In genomic region chr7:25238829-25239623, GRCm38 (mm10) we compare ENCODE assay signal across 8 mouse cellular contexts. TPM values are rescaled to one million over a fixed set of nuclear protein-coding genes. Genes with fewer than 3 reads are reported as not detected.
DNase-seq lines count a peak whose midpoint lies in the region; ATAC-seq lines count a peak whose summit lies in the region.

No protein-coding gene starts in this region.

- 3% methylated on average over 30 of the region's 30 CpGs for WGBS in intestine, embryonic 14.5 days
- whole genome bisulfite sequencing in limb, embryonic 11.5 days: 4% methylated on average over 30 of the region's 30 CpGs
- WGBS in midbrain, embryonic 13.5 days: 3% methylated on average over 30 of the region's 30 CpGs

- peaks cover 18% of the 10 kb centered on the region for H3K4me1 ChIP-seq in intestine, embryonic 14.5 days (replicated peaks; ENCODE audit: control insufficient read depth, insufficient read depth, low read length)
- H3K4me1 ChIP-seq in limb, embryonic 11.5 days (ENCODE audit: control insufficient read depth, insufficient read depth, low read length): peaks cover 7% of the 10 kb centered on the region; the same call in 1 of the 2 replicates
- peaks cover 41% of the 10 kb centered on the region for H3K4me1 ChIP-seq in midbrain, embryonic 13.5 days (replicated peaks)

- H3K27ac ChIP-seq in intestine, embryonic 14.5 days (ENCODE audit: low read depth): peak overlapping the region; percentile 70
- H3K27ac ChIP-seq in limb, embryonic 11.5 days (replicated peaks; ENCODE audit: low read depth, low read length): no peak overlapping the region
- peak overlapping the region; percentile 85 for H3K27ac ChIP-seq in midbrain, embryonic 13.5 days

- no peaks in the 10 kb centered on the region for H3K27me3 ChIP-seq in intestine, embryonic 14.5 days (replicated peaks; ENCODE audit: control insufficient read depth, insufficient read depth, low read length)
- no peaks in the 10 kb centered on the region for H3K27me3 ChIP-seq in limb, embryonic 11.5 days (ENCODE audit: control insufficient read depth, insufficient read depth, low read length)
- H3K27me3 ChIP-seq in midbrain, embryonic 13.5 days: no peaks in the 10 kb centered on the region

- H3K36me3 ChIP-seq in intestine, embryonic 14.5 days (ENCODE audit: control insufficient read depth, insufficient read depth, low read length): peaks cover 37% of the 10 kb centered on the region
- peaks cover 10% of the 10 kb centered on the region; the same call in 1 of the 2 replicates for H3K36me3 ChIP-seq in limb, embryonic 11.5 days (ENCODE audit: control insufficient read depth, insufficient read depth, low read length)
- H3K36me3 ChIP-seq in midbrain, embryonic 13.5 days: peaks cover 15% of the 10 kb centered on the region

- ATAC-seq in intestine, embryonic 14.5 days (replicated peaks; ENCODE audit: low FRiP score, low TSS enrichment, low read depth): peak; percentile 22
- peak; percentile 40 for ATAC-seq in limb, embryonic 11.5 days (ENCODE audit: insufficient number of reproducible peaks, low FRiP score, low TSS enrichment, low read depth)
- ATAC-seq in midbrain, embryonic 13.5 days: peak; percentile 57

- peak overlapping the region; percentile 88 for H3K4me2 ChIP-seq in intestine, embryonic 14.5 days (ENCODE audit: low read length)
- peak overlapping the region; percentile 80 for H3K4me2 ChIP-seq in limb, embryonic 11.5 days (ENCODE audit: low read depth, severe bottlenecking)
- peak overlapping the region; percentile 80 for H3K4me2 ChIP-seq in midbrain, embryonic 13.5 days (replicated peaks)

- H3K4me3 ChIP-seq in intestine, embryonic 14.5 days (ENCODE audit: low read depth, low read length): peak overlapping the region; percentile 72
- H3K4me3 ChIP-seq in limb, embryonic 11.5 days (ENCODE audit: low read depth, low read length): peak overlapping the region; percentile 84
- H3K4me3 ChIP-seq in midbrain, embryonic 13.5 days (replicated peaks): peak overlapping the region; percentile 94

- 0 out of 2 replicates have a peak overlapping the region, but pooled peaks have one; percentile 30 for H3K9ac ChIP-seq in intestine, embryonic 14.5 days (ENCODE audit: low read length)
- H3K9ac ChIP-seq in limb, embryonic 11.5 days (ENCODE audit: low read length): no peak overlapping the region
- 0 out of 2 replicates have a peak overlapping the region, but pooled peaks have one; percentile 1 for H3K9ac ChIP-seq in midbrain, embryonic 13.5 days (replicated peaks)

- no peaks in the 10 kb centered on the region for H3K9me3 ChIP-seq in intestine, embryonic 14.5 days (ENCODE audit: control insufficient read depth, low read length)
- no peaks in the 10 kb centered on the region for H3K9me3 ChIP-seq in limb, embryonic 11.5 days (ENCODE audit: control insufficient read depth, low read length)
- H3K9me3 ChIP-seq in midbrain, embryonic 13.5 days: no peaks in the 10 kb centered on the region

- peak; percentile 47 to 83 for DNase-seq in urinary bladder, adult 18-20 months (ENCODE audit: low spot score in 2 of 2)
- DNase-seq in urinary bladder, adult 2 months (ENCODE audit: low spot score): no peak
- DNase-seq in embryo, embryonic 11 days: peak; percentile 93
- DNase-seq in gastrocnemius, postnatal 25 days: peak; percentile 83
- DNase-seq in intestine, embryonic 14.5 days (ENCODE audit: low spot score): peak; percentile 80
- DNase-seq in limb, embryonic 11.5 days (ENCODE audit: low spot score): peak; percentile 83
- peak; percentile 69 to 75 for DNase-seq in spleen, adult 18-20 months

RNA-seq across cellular contexts. Expression of gene Gsk3a, which starts 1.4 kb away (rescaled TPM):
- polyA plus RNA-seq in urinary bladder, adult 2 months (2012; rRNA removed): 79.0 and 83.3 TPM in 2 replicates
- total RNA-seq in gastrocnemius, postnatal 25 days (2021): 10 to 100 TPM; 59.5 to 66.2 TPM
- polyA plus RNA-seq in intestine, embryonic 14.5 days (2014; fragmentation: Nextera tagmentation; extraction: Ambion mirVana): 13.2 and 13.6 TPM in 2 replicates
- polyA plus RNA-seq in limb, embryonic 11.5 days (2014; fragmentation: Nextera tagmentation; extraction: Ambion mirVana): 15.8 and 17.3 TPM in 2 replicates
- 13.7 and 15.9 TPM in 2 replicates for polyA plus RNA-seq in midbrain, embryonic 13.5 days (2015; fragmentation: Nextera tagmentation; extraction: Ambion mirVana)

RNA-seq across cellular contexts. Expression of gene Erf, which starts 11.5 kb away (rescaled TPM):
- 23.6 and 26.8 TPM in 2 replicates for polyA plus RNA-seq in urinary bladder, adult 2 months (2012; rRNA removed)
- total RNA-seq in gastrocnemius, postnatal 25 days (2021): 1 to 10 TPM; 5.8 to 7.2 TPM
- 19.9 and 22.0 TPM in 2 replicates for polyA plus RNA-seq in intestine, embryonic 14.5 days (2014; fragmentation: Nextera tagmentation; extraction: Ambion mirVana)
- polyA plus RNA-seq in limb, embryonic 11.5 days (2014; fragmentation: Nextera tagmentation; extraction: Ambion mirVana): 25.6 and 28.6 TPM in 2 replicates
- 4.4 and 5.7 TPM in 2 replicates for polyA plus RNA-seq in midbrain, embryonic 13.5 days (2015; fragmentation: Nextera tagmentation; extraction: Ambion mirVana)

RNA-seq across cellular contexts. Expression of gene Zfp526, which starts 17.8 kb away (rescaled TPM):
- polyA plus RNA-seq in urinary bladder, adult 2 months (2012; rRNA removed): 6.9 and 9.3 TPM in 2 replicates
- 1 to 10 TPM; 4.6 to 5.2 TPM for total RNA-seq in gastrocnemius, postnatal 25 days (2021)
- 3.9 and 4.2 TPM in 2 replicates for polyA plus RNA-seq in intestine, embryonic 14.5 days (2014; fragmentation: Nextera tagmentation; extraction: Ambion mirVana)
- polyA plus RNA-seq in limb, embryonic 11.5 days (2014; fragmentation: Nextera tagmentation; extraction: Ambion mirVana): 3.2 and 3.4 TPM in 2 replicates
- polyA plus RNA-seq in midbrain, embryonic 13.5 days (2015; fragmentation: Nextera tagmentation; extraction: Ambion mirVana): 2.2 and 2.6 TPM in 2 replicates

RNA-seq across cellular contexts. Expression of gene Dedd2, which starts 18.6 kb away (rescaled TPM):
- 13.8 and 14.2 TPM in 2 replicates for polyA plus RNA-seq in urinary bladder, adult 2 months (2012; rRNA removed)
- 1 to 10 TPM; 7.2 to 7.9 TPM for total RNA-seq in gastrocnemius, postnatal 25 days (2021)
- 8.0 and 9.0 TPM in 2 replicates for polyA plus RNA-seq in intestine, embryonic 14.5 days (2014; fragmentation: Nextera tagmentation; extraction: Ambion mirVana)
- 9.9 and 11.0 TPM in 2 replicates for polyA plus RNA-seq in limb, embryonic 11.5 days (2014; fragmentation: Nextera tagmentation; extraction: Ambion mirVana)
- 12.5 and 13.3 TPM in 2 replicates for polyA plus RNA-seq in midbrain, embryonic 13.5 days (2015; fragmentation: Nextera tagmentation; extraction: Ambion mirVana)

RNA-seq across cellular contexts. Expression of gene Cic, which starts 28.5 kb away (rescaled TPM):
- polyA plus RNA-seq in urinary bladder, adult 2 months (2012; rRNA removed): 30.8 and 58.8 TPM in 2 replicates
- total RNA-seq in gastrocnemius, postnatal 25 days (2021): 10 to 100 TPM; 29.0 to 30.4 TPM
- polyA plus RNA-seq in intestine, embryonic 14.5 days (2014; fragmentation: Nextera tagmentation; extraction: Ambion mirVana): 38.0 and 38.5 TPM in 2 replicates
- 32.5 and 34.2 TPM in 2 replicates for polyA plus RNA-seq in limb, embryonic 11.5 days (2014; fragmentation: Nextera tagmentation; extraction: Ambion mirVana)
- 37.6 and 44.2 TPM in 2 replicates for polyA plus RNA-seq in midbrain, embryonic 13.5 days (2015; fragmentation: Nextera tagmentation; extraction: Ambion mirVana)
